In genomic region chr12:16894396-16895220, GRCm38 (mm10) we compare ENCODE assay signal across 8 mouse cellular contexts. TPM values are rescaled to one million over a fixed set of nuclear protein-coding genes. Genes with fewer than 3 reads are reported as not detected.
A peak's percentile ranks its signal among the peaks of the same experiment; 100 is the strongest.
DNase-seq lines count a peak whose midpoint lies in the region; ATAC-seq lines count a peak whose summit lies in the region.

Gene Rock2, plus strand, starts transcription at chr12:16894895.

- peak within 1 kb of the TSS; percentile 97 for H3K27ac ChIP-seq in hindbrain, embryonic 12.5 days

- H3K9ac ChIP-seq in hindbrain, embryonic 12.5 days = peak within 1 kb of the TSS; percentile 93

- WGBS in hindbrain, embryonic 12.5 days = under 1% methylated on average over 92 of the region's 130 CpGs

- peak within 1 kb of the TSS; percentile 88 for H3K4me2 ChIP-seq in hindbrain, embryonic 12.5 days (replicated peaks)

- peak within 1 kb of the TSS; percentile 87 for H3K4me3 ChIP-seq in hindbrain, embryonic 12.5 days

- no peaks in the 10 kb centered on the region for H3K9me3 ChIP-seq in hindbrain, embryonic 12.5 days (replicated peaks)

- DNase-seq in R1 (ENCODE audit: low read depth, low spot score) = peak; percentile 93
- DNase-seq in cerebellum, postnatal 14 days = peak; percentile 90 to 92
- DNase-seq in frontal cortex, postnatal 14 days (ENCODE audit: low spot score in 2 of 2) = peak; percentile 58 to 60
- DNase-seq in layer of hippocampus, postnatal 36 days = peak; percentile 80 to 82
- peak; percentile 82 for DNase-seq in lung, postnatal 25 days (ENCODE audit: low spot score)
- DNase-seq in ovary, postnatal 36 days (ENCODE audit: low spot score) = peak; percentile 88
- DNase-seq in thymus, postnatal 14 days = peak; percentile 89

- ATAC-seq in hindbrain, embryonic 12.5 days (ENCODE audit: low FRiP score) = peak; percentile 94

- H3K36me3 ChIP-seq in hindbrain, embryonic 12.5 days = no peaks in the 10 kb centered on the region

- H3K27me3 ChIP-seq in hindbrain, embryonic 12.5 days = no peaks in the 10 kb centered on the region

- H3K4me1 ChIP-seq in hindbrain, embryonic 12.5 days = peaks cover 23% of the 10 kb centered on the region

RNA-seq across cellular contexts. Expression of gene Rock2, which starts in this region (rescaled TPM):
- 25.4 and 25.6 TPM in 2 replicates for polyA plus RNA-seq in hindbrain, embryonic 12.5 days (2016; fragmentation: Nextera tagmentation; extraction: Ambion mirVana)
- total RNA-seq in layer of hippocampus, postnatal 36 days (2021) = 100 to 1,000 TPM; 136 to 137 TPM

Comparison
In these comparisons a context has a peak if more than half of its experiments do, and no peak if none do; other contexts are left out.
1. Peak in every context shown above with its lines: DNase-seq, ATAC-seq, H3K4me3 ChIP-seq and H3K27ac ChIP-seq.